Mouse (Mus musculus) heart, postnatal 0 days (tissue): ENCODE measurements at regions not wholly inside any gene's neighbourhood (a gene's known extent, or its start where the extent isn't known, plus 50 kb on each side); places are given as distances from the start of the nearest gene placed in this dataset.

Experiments
- ATAC-seq: fragments of 200-750 bp; cut with Nextera tagmentation; 2 replicates; pipeline ENCODE4 v1.8.0; 2017; ENCODE audit warnings: low read depth, moderate number of reproducible peaks, moderate library complexity; ENCODE audit not compliant: insufficient read depth
- DNase-seq: peaks from one replicate; pipeline ENCODE4 v3.0.0-alpha.2; 2016; ENCODE audit warnings: low spot score
- H3K27ac ChIP-seq: fragments of 300-500 bp; sonication (generic); 2 replicates; pipeline ENCODE4 v1.5.1; 2014; ENCODE audit warnings: low read depth, mild to moderate bottlenecking
- H3K27me3 ChIP-seq: fragments of 300-500 bp; sonication (generic); 2 replicates; pipeline ENCODE4 v1.6.1; 2014; ENCODE audit warnings: low read length, mixed read lengths; ENCODE audit not compliant: control insufficient read depth, insufficient read depth
- H3K36me3 ChIP-seq: fragments of 300-500 bp; sonication (generic); replicated peaks from 2 replicates; pipeline ENCODE4 v1.6.1; 2014; ENCODE audit warnings: low read length, mixed read lengths; ENCODE audit not compliant: control insufficient read depth, insufficient read depth
- H3K4me1 ChIP-seq: fragments of 300-500 bp; sonication (generic); 2 replicates; pipeline ENCODE4 v1.6.1; 2014; ENCODE audit warnings: antibody characterized with exemption; ENCODE audit not compliant: control insufficient read depth, insufficient read depth
- H3K4me2 ChIP-seq: fragments of 300-500 bp; sonication (generic); 2 replicates; pipeline ENCODE4 v1.6.1; 2014; ENCODE audit warnings: low read depth, mild to moderate bottlenecking, low read length, moderate library complexity
- H3K4me3 ChIP-seq: fragments of 300-500 bp; sonication (generic); 2 replicates; pipeline ENCODE4 v1.5.1; 2014; ENCODE audit warnings: low read depth, low read length
- H3K9ac ChIP-seq: fragments of 300-500 bp; sonication (generic); replicated peaks from 2 replicates; pipeline ENCODE4 v1.6.1; 2014; ENCODE audit warnings: low read depth, low read length, mixed read lengths
- H3K9me3 ChIP-seq: fragments of 300-500 bp; sonication (generic); replicated peaks from 2 replicates; pipeline ENCODE4 v1.6.1; 2016; ENCODE audit warnings: low read length; ENCODE audit not compliant: control insufficient read depth
- CTCF ChIP-seq: IDR thresholded peaks from 2 replicates; pipeline ENCODE4 v1.5.1; 2016; ENCODE audit warnings: antibody characterized with exemption, control low read depth, low read depth
- EP300 ChIP-seq: IDR thresholded peaks from 2 replicates; pipeline ENCODE4 v1.6.1; 2016; ENCODE audit warnings: antibody characterized with exemption, low read depth
- WGBS: fragments of 180-500 bp; shearing (Covaris S2); extraction: QIAGEN DNeasy Blood & Tissue Kit; methylation state at CpG from one replicate; pipeline ENCODE4 v1.1.7; 2014; 5-methylcytosine and 5-hydroxymethylcytosine counted together

DNA sequence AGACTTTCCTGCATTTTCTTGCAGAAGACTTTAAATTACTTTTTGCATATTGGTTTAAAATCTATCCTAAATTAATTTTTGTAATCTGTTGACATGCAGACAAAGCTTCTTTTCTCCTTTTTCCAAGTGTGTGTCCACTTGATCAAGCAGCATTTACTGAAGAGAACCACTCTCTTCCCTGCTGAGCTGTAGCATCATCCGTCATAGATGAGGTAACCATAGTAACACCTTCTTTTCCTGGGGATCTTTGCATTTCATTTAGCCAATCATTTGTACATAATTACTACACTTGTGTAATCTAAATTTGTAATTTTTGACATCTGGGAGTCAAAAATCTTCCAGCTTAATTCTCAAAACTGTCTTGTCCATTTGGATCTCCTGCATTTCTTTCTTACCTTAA lies 53.2 kb upstream of the Dnajc1 start:
- TF ChIP-seq CTCF (no peak), EP300 (no peak)
- WGBS, result 81% methylated on average over 1 of the region's 1 CpGs
- H3K36me3 ChIP-seq, result no peaks in the 10 kb centered on the region
- H3K4me3 ChIP-seq, result no peak overlapping the region
- ATAC-seq (no peak), DNase-seq (no peak)
- H3K4me1 ChIP-seq, result no peaks in the 10 kb centered on the region
- H3K9me3 ChIP-seq, result no peaks in the 10 kb centered on the region
- no peak overlapping the region for H3K27ac ChIP-seq
- no peaks in the 10 kb centered on the region for H3K27me3 ChIP-seq
- no peak overlapping the region for H3K9ac ChIP-seq
- H3K4me2 ChIP-seq, result no peak overlapping the region
